Mouse (Mus musculus) CD4-positive, CD25-positive, alpha-beta regulatory T cell, adult 4 months (primary cell): ENCODE results near the gene Plch2. TPM values are rescaled to one million over a fixed set of nuclear protein-coding genes. Genes with fewer than 3 reads are reported as not detected.

Source experiments
- ATAC-seq: one replicate; pipeline ENCODE4 v1.8.0; 2017
- polyA plus RNA-seq, 2 experiments: library from polyadenylated mRNA; unstranded; fragments of 100-300 nt; shearing (Covaris generic); gene quantifications; one replicate each; pipeline ENCODE4 v1.2.1; 2017

Plch2 gene
- polyA plus RNA-seq, 2 experiments from 2014 or later, result not detected

DNA sequence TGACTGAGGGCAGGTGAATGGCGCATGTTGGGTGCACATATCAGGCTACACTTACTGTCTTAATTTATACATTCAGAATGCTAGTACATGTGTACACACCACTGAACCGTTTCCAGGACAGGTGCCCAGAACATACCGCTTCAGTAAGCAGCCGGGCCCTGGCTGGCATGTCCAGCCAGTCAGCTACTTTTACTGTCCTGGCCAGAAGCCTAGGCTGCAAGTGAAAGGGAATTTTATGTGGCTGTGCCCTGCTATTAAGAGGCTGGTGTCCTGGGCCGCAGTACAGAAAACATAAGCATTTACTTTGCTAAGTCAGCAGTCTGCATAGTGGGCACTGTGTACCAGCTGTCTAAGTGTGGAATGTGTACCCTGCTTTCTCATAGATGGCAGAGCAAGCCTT, 14.3 kb upstream of the Plch2 start:
- no peak for ATAC-seq

DNA sequence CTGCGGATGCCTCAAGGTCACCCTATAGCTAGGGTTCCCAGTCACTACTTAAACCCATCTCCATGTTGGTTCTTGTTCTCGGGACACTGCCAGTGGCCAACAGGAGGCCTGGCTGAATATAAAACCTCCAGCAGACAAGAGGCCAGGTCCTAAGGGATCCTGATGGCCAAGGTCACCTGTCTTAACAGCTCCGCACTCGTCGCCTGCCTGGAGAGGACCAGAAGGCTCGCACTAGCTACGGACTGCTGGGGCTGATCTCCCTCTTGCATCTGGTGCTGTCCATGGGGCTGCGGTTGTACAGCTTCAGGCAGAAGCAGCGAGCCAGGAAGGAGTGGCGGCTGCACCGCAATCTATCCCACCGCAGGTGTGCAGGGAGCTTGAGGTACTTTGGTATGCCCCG, 13.6 kb upstream of the Plch2 start:
- ATAC-seq, result no peak

DNA sequence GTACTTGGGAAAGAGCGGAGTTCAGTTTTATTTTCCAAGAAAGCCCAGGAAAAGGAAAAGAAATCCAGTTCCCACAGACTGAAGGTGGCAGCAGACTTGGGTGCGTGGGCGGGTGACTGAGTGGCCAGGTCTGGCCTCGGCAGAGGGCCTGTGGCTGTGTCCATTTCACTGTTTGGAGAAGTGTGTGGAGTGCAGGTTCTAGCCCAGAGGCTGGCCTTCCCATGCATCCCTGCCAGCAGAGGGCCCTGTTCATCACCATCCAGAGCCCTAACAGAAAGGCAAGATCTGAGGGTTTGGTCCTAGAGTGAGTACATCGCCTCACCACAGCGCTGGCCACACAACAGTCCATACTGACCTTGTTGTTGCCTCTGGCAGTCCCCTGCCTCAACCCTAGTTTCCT, 12.6 kb upstream of the Plch2 start:
- ATAC-seq, result no peak

DNA sequence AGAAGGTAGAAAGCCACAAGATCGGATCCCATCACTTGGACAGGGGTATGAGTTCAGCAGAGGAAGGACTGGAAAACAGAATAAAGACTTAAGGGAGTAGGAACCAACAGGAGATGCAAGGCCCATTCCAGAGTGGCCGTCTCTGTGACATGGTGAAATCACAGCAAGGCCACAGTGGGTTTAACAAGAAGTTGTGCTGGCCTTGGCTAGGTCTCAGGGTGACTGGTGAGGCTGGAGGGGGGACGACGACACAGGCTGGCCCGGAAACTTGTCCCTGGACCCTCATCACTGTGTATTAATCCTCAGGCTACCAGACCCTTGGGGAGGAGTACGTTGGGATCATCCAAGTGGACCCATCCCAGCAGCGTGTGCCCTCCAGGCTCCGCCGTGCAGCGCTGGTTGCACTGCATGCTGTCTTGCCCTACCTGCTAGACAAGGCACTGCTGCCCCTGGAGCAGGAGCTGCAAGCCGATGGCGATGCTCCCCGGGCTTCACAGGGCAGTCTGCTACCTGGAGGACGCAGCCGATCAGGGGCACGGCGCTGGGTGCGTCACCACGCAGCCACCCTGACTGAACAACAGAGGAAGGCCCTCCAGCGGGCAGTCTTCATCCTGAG, 11.9 kb upstream of the Plch2 start:
- no peak for ATAC-seq

DNA sequence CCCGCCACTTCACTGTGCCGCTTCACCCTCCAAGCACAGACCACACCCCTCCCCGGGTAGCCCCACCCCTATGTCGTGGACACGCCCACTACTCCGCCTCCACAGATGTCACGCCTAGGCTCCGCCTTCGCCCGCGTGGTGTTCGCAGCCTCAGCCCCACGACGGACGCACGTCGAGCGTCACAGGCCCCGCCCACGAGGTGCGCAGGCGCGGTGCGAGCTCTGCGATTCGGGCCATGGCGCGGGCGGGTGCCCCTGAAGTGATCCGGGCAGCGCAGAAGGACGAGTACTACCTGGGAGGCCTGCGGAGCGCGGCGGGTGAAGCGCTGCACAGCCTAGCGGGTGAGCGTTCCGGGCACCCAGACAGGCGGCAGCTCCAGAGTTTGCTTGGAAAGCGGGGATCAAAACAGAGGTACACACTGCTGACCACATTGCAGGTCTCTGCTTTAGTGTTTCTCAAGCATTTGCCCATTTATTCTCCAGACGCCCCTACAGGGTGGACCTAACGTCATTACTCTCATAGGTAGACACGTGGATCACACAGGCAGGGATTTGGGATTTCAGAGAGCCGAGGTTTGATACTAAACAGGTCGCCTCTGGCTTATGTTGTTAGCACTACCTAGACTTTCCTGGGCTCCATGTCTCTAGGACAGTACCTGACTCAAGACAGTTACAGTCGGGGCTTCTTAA, 10.4 kb upstream of the Plch2 start, which contains the start of gene Pex10:
Gene Pex10, plus strand, starts transcription at position 183 of the 689 bp plus-strand sequence.
- ATAC-seq, result peak; percentile 94

DNA sequence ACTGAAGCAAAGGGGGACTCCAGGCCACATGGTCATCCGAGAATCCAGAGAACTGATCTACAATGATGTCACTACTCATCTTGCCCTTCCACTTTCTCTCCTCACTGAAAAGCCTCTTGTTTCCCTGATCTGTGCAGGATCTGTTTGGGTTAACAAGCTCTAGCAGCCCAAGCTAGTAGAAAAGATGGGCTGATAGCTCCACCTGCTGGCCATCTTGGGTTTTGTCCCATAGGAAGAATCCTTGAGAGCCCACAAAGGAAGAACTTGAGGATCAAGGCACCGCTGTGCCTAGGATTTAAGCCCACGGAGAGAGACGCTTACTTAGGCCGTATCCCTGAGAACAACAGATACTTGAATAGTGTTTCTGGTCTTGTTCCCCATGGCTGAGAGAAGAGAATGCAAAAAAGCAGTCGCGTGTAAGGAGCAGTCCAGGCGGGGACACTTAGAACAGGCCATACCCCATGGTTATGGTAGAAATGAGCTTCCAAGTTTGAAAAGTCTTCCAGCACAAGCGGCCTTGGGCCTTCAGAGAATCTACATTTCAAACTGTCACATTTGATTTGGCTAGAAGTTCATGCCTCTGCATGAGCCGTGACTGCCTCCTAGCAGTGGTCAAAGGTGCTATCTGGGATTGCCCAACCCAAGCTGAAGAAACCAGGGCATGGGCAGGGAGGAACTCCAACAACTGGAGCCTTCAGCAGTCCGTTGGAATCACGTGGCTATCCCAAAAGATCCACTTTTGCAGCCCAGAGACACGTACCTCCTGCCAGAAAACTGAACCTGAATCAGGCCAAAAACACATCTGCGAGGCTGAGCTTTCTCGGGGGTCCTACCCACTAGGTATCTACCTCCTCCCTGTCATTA, 9.6 kb upstream of the Plch2 start:
- peak; percentile 40 for ATAC-seq

DNA sequence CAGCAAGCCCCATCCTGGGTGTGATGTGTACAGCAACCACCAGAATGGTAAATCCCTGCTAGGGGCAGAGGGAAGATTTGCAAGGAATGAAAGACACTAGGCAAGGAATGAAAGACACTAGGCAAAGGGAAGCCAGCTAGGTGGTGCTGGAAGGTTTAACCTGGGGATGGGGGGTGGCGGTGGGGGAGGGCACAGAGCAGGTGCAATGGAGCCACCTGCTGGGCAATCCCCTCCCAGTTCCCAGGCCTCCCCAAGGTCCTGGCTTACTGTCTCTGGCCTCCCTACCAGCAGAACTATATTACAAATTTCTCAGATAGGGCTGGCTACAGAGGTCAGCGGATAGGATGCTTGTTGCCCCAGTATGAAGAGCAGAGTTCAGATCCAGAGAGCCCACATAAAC, 7.9 kb upstream of the Plch2 start:
- ATAC-seq, result no peak

DNA sequence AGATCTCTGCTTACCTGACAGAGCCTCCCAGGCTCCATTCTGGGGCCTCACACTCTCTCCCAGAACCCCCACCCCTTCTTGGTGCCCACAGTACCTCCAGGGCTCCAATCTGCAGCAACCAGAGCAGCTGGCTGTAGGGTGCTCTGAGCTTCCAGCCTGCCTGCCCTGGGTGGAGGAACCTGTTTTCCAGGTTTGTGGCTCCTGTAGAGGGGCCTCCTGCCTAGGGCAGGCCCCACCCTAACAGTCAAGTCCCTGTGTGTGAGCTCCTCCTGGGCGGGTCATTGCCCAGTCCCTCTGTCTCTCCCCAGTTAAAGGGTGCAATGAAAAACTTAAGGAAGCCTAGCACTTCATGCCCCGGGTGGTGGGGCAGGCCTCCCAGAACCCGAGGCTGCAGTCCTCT, 7.3 kb upstream of the Plch2 start:
- no peak for ATAC-seq

DNA sequence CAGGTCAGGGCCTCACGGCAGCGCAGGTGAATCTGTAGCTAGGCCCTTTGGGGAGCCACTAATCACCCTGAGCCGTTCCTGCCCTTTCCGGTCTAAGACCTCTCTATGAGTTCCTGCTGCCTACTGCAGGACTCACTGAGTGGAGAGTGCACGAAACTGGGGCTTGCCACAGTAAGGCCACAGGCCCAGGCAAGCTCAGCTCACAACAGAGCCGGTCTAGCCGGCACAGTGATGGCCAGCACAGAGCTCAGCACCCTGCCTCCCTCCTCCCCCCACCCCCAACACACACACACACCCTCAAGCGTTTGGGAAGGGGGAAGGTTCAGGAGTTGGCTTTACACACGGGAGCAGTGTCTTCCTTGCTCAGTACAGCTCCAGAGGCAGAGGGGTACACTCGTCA, 1.7 kb upstream of the Plch2 start:
- no peak for ATAC-seq

DNA sequence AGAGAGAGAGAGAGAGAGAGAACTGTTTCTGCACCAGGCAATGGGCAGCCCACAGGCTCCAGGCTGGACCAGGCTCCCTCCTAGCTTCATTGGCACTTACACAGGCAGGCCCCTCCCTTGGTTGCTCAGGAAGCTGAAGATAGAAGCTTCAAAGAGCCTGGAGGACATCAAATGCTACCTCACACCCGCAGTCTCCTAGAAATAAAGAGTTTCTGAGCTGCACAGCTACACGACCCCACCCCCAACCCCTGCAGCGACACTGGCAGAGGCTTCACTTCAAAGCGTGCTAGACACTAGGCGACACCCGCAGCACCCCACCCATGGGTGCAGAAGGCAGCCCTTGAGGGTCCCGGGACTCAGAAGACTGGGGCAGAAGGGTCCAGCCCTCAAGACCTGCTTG, 6.5 kb downstream of the Plch2 start:
- peak; percentile 64 for ATAC-seq

DNA sequence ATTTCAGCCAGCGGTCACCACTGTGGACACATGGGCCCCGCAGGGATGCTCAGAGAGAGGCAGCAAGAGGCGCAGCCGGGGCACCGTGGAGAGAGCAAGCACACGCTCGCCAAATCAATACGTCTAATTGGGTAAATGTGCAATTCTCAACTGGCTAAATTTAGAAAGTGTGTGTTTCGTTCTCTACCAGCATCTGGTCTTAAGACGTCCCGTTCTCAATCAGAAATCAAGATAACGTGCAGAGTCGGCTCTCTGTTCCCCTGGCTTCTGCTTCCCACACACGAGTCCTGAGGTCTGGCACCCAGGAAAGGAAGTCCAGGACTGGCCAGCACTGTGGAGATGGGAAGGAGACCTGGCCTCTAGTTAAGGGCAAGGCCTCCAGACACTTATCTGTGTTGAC, 9.9 kb downstream of the Plch2 start:
- no peak for ATAC-seq

DNA sequence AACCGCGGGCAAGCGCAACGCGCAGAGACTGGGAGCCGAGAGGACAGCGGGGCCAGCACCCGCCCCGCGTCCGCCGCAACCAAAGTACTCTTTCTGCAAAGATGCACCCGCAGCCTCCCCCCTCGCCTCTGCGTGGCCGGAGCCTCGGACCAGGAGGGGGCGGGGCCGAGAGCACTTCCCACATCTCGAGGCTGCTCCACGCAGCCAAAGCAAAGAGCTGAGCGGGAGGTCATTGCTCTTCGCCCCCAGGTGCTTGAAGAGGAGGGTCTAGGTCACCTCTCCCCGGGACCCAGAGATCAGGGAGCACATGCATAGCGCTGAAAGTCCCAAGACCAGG, 13.3 kb downstream of the Plch2 start:
- ATAC-seq, result no peak

DNA sequence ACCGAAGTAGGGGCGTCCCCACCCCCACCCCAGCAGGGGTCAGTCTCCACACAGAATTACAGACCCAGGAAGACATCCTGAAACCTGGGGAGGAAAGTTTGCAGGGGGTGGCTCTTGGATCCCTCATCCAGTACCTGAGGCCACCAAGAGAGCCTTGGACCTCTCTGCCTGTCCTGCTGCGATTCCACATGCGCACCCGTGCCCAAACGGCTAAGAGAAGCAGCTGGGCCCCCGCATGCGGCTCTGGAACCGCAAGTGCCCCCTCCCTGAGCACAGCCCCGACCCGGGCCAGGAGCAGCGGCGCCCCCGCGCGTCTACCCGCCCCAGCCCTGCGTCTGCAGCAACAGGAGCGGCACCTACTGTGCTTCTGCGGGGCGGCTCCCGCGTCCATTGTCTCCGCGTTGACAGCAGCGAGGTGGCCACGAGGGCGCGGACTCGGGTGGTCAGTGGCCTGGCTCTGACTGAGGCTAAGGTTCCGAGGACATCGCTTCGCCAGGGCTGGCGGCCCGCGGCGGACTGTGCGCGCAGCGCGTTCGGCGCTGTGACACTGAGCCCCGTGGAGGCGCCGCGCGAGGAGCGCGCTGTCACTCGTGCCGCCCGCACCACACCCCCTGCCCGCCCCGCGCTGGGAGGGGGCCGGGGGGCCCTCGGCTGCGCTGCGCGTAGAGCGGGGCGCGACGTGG, 13.8 kb downstream of the Plch2 start:
- no peak for ATAC-seq

DNA sequence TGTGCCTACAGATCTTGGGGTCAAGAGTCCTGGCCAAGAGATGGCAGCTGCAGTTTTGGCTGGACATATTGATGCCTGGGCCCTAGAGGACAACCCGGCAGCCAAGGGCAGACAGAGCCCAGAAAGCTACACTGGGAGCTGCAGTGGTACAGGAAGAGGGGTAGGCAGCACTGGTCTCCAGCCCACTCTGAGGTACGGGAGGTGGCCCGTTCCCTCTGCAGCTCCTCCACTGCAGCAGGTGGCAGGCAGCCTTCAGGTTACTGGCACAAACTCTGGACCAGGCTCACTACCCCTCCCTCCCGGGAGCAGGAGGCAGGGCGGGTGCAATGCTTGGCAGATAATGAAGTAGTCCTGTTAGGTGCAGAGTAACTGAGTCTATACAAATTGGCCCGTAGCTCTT, 15.9 kb downstream of the Plch2 start:
- no peak for ATAC-seq

DNA sequence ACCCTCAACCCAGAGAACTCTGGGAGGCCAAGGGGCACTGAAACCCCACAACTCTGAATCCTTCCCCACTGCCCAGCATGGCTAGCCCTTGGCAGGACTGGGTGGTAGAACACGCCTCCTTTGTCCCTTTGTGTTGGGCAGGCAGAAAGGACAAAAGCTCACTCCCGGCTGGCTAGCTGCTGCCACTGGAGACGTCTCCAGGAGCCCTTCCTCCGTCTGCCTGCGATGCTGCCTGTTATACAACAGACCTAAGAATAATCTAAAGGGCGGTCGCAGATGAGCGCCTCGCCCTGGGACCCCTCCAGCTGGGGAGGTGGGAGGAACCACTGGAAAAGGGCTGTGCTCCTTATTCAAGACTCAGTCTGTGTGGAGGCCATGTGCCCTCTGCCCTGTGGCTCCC, 16.4 kb downstream of the Plch2 start:
- no peak for ATAC-seq

DNA sequence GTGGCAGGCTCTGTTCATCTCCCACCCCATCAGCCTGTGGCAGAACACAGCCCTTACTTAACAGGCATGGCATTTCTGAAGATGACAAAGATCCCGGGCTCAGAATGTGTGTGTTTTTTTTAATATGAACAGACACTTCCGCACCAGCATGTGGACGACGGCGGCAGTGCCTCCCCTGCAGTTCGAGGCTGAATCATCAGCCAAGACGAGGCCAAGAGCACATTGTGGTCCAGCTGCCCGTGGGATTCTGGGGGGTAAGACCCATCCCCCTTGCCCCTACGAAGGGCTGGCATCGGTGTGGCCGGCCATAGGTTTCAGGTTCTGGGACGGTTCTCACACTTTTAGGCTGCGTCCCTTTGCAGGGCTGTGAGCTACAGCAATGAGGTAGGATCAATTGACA, 21.8 kb downstream of the Plch2 start:
- no peak for ATAC-seq

DNA sequence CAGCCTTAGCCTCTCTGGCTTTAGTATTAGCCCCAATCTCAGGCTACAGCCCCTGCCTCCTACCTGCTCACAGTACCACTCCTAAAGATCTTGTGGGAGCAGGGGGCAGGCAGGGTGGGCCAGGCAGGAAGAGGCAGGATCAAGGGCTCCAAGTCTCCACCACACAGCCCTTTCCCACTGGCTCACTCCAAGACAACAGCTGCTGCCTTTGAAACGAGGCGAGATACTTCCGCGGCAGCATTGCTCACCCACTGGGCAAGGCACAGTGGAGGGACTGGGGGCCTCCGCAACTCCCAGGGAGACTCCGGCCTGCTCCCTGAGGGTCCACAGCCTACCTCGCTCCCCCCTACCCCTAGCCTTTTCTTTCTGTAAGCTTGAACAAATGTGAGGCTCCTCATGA, 22.4 kb downstream of the Plch2 start:
- ATAC-seq, result no peak

DNA sequence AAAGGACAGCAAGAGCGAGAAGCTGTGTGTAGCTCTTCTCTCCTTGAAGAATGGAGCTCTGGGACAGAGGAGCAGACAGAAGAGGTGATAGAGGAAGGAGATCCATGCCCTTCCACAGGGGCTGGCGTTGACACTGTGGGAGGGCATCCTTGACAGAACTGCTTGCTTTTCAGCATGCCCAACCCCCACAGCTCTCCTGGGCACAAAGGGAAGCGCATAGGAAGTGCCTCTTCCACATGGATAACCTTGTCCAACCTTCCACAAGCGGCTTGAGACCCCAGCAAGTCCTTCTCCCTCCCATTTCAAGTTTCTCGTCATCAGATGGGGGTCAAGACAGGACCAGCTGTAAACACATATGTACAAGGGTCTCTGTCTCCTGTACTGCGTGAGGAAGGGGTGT, 23.5 kb downstream of the Plch2 start:
- no peak for ATAC-seq

DNA sequence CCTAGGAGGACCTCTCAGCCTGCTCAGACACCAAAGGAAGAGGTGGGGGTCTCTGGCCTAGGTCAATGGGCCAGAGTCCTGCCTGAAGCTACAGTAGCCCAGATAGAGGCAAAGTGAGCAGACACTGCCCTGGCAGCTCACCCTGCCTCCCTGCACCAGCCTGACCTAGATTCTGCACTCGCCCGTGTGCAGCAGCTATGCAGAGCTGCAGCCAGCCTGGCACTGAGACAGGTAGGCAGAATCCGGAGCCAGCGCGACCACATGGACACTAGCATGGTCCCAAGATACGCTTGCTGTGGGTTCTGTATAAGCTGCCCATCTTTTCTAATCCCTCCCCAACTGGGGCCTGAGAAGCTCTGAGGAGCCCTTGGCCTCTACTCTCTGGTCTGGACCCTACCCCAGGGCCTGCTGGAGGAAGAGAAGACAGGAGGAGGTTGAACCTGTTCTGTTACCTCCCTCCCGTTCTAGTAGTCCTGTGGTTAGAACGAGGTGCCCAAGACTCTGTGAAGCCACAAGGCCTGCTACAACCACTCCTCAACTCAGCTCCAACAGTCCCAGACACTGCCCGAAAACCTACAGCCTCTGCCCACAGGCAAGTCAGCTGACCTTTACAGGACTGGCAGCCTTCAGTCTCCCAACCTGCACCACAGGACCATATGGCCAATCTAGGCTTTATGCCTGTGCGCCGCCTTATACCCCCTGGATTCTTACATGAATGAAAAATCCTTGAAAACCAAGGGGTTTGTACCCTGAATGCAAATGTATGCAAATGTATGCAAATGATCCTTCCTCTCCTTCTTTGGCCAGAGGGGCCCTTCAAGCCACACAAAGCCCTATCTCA, 32.2 kb downstream of the Plch2 start:
- ATAC-seq, result no peak

DNA sequence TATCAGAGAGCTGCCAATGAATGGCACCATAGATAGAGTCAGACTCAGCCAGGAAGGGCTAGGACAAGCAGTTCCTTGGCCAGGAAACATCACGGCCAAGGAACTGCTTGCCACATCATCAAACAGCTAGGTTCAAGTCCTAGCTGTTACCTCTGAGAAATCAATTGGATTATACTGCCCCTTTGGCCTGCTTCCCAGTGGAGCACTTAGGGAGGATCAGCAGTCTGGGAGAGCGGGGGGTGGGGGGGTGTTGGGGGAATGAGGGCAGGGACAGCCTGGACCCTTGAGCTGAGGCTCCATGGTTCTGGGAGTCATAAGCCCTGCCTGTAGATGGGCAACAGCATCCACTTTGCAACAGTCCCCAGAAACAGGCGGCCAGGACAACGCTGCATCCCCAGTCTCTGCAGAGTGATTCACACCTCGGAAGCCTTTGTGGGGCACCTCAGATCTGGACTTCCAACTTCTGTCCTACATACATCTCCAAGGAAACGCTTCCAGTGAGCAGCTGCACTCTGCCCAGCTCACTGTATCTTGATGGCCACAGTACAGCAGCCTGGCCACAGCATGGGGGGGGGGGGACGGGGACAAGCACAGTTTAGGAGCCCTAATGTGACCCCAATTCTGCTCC, 34.2 kb downstream of the Plch2 start:
- ATAC-seq, result no peak

DNA sequence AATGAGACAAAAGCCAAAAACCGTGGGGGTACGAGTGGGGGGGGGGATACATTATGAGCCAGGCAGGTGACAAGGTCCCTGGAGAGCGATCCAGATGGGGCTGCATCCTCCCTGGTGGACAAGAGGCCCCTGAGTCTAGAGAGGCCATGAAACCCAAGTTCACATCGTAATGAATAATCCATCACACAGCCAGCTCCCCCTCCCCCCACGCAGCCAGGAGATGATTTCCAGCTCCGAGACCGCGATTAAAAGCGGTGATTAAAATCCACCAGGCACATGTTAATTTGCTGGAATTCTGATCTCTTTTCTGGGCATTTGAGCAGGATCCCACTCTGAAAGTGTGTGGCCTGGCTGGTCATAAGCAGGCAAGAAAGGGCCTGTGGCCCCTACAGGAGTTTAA, 35.8 kb downstream of the Plch2 start:
- no peak for ATAC-seq

DNA sequence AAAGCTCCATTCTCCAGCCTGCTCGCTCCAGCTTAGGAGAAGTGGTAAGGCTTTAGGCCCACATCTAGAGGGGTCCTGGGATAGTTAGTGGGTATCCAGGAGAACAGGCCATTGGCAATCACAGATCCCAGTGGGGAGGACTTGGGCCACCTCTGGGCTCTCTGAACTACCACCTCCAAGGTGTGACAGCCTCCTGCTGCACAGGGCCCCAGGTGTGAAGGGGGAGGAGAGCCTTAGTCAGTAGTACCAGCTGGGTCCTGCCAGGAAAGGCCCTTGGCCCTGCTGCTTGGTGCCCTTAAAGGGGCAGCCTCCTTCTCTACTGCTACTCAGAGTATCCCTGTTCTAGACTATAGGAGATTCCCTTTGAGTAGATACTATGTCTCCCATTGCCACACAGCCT, 36.4 kb downstream of the Plch2 start:
- no peak for ATAC-seq
